Comparison of ENCODE assay signal across 11 mouse cellular contexts in the genomic region with DNA sequence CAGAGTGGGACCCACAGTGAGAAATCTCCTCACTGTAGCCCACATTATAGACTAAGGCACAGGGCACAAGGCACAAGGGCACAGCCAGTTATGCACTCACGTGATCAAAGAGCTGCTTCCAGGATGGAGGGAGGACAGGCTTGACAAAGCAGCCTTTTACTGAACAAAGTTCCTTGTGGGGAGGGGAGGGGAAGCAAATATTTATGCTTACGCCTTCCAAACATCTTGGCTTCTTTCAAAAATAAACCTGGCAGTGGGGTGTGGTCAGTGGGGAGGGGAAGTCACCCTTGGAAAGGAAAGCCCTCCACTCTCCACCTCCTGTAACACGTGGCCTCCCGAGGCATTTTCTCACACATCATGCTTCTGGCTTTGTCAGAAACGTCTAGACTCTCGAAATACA. TPM values are rescaled to one million over a fixed set of nuclear protein-coding genes. Genes with fewer than 3 reads are reported as not detected.
DNase-seq lines count a peak whose midpoint lies in the region; ATAC-seq and TF ChIP-seq lines count a peak whose summit lies in the region.
"Had no signal": no experiment of that assay in that cellular context is flagged by ENCODE, and none has a peak within 500 bp of the region (broad histone marks: within the 10 kb centered on the region; RNA-seq: fewer than 3 reads in every experiment).

No protein-coding gene starts in this region.

- no peak for TF ChIP-seq CTCF in left cerebral cortex, adult 2 months (IDR thresholded peaks at IDR 0.05)

- WGBS in intestine, embryonic 15.5 days: 39% methylated on average over 6 of the region's 6 CpGs
- 34% methylated on average over 6 of the region's 6 CpGs for WGBS in intestine, embryonic 16.5 days
- 52% methylated on average over 6 of the region's 6 CpGs for WGBS in embryonic facial prominence, embryonic 10.5 days

- H3K27ac ChIP-seq in intestine, embryonic 15.5 days: no peak overlapping the region
- H3K27ac ChIP-seq in intestine, embryonic 16.5 days (ENCODE audit: low read length): no peak overlapping the region
- H3K27ac ChIP-seq in embryonic facial prominence, embryonic 10.5 days (replicated peaks): peak overlapping the region; percentile 25; the same call in 1 of the 2 replicates
- no peak overlapping the region for H3K27ac ChIP-seq in left cerebral cortex, adult 2 months
- H3K27ac ChIP-seq: limb, embryonic 15.5 days; midbrain, embryonic 15.5 days had no signal

- no peak overlapping the region for H3K4me3 ChIP-seq in intestine, embryonic 15.5 days (replicated peaks)
- H3K4me3 ChIP-seq in intestine, embryonic 16.5 days (ENCODE audit: low read length): no peak overlapping the region
- H3K4me3 ChIP-seq in embryonic facial prominence, embryonic 10.5 days: no peak overlapping the region
- no peak overlapping the region for H3K4me3 ChIP-seq in left cerebral cortex, adult 2 months
- H3K4me3 ChIP-seq: limb, embryonic 15.5 days; midbrain, embryonic 15.5 days had no signal

- no peak overlapping the region for H3K9ac ChIP-seq in intestine, embryonic 15.5 days
- H3K9ac ChIP-seq in intestine, embryonic 16.5 days (ENCODE audit: low read depth, low read length): no peak overlapping the region
- H3K9ac ChIP-seq: limb, embryonic 15.5 days; midbrain, embryonic 15.5 days had no signal

- intact Hi-C loops in left cerebral cortex, adult 2 months (cut with DNase I): no loop called here

- H3K9me3 ChIP-seq in intestine, embryonic 15.5 days: no peaks in the 10 kb centered on the region
- no peaks in the 10 kb centered on the region for H3K9me3 ChIP-seq in intestine, embryonic 16.5 days (ENCODE audit: control insufficient read depth, low read length)
- H3K9me3 ChIP-seq in embryonic facial prominence, embryonic 10.5 days: no peaks in the 10 kb centered on the region
- H3K9me3 ChIP-seq: limb, embryonic 15.5 days; midbrain, embryonic 15.5 days had no signal

- no peaks in the 10 kb centered on the region for H3K27me3 ChIP-seq in intestine, embryonic 15.5 days (replicated peaks)
- no peaks in the 10 kb centered on the region for H3K27me3 ChIP-seq in intestine, embryonic 16.5 days (replicated peaks; ENCODE audit: control insufficient read depth, insufficient read depth, low read length)
- H3K27me3 ChIP-seq in embryonic facial prominence, embryonic 10.5 days (replicated peaks; ENCODE audit: low read depth, poor library complexity, severe bottlenecking): no peaks in the 10 kb centered on the region
- H3K27me3 ChIP-seq: limb, embryonic 15.5 days; midbrain, embryonic 15.5 days had no signal

- H3K4me2 ChIP-seq in intestine, embryonic 15.5 days (replicated peaks): no peak overlapping the region
- no peak overlapping the region for H3K4me2 ChIP-seq in intestine, embryonic 16.5 days (ENCODE audit: low read depth, low read length)
- H3K4me2 ChIP-seq: limb, embryonic 15.5 days; midbrain, embryonic 15.5 days had no signal

- ATAC-seq in intestine, embryonic 15.5 days: 0 out of 2 replicates have a peak, but pooled peaks have one; percentile 41
- ATAC-seq in intestine, embryonic 16.5 days: no peak
- ATAC-seq: midbrain, embryonic 15.5 days had no signal

- no peaks in the 10 kb centered on the region for H3K36me3 ChIP-seq in intestine, embryonic 15.5 days
- no peaks in the 10 kb centered on the region for H3K36me3 ChIP-seq in intestine, embryonic 16.5 days (ENCODE audit: control insufficient read depth, insufficient read depth, low read length)
- H3K36me3 ChIP-seq in embryonic facial prominence, embryonic 10.5 days (replicated peaks): no peaks in the 10 kb centered on the region
- H3K36me3 ChIP-seq: limb, embryonic 15.5 days; midbrain, embryonic 15.5 days had no signal

- DNase-seq in embryonic facial prominence, embryonic 10.5 days (ENCODE audit: low spot score): no peak
- peak; percentile 15 to 44 for DNase-seq in kidney, adult 8-10 months
- DNase-seq in lung, postnatal 14 days: peak; percentile 22
- DNase-seq in left cerebral cortex, adult 2 months (ENCODE audit: extremely low spot score in 1 of 2, low spot score in 2 of 2): no peak
- no peak for DNase-seq in Muller cell, postnatal 12 days (ENCODE audit: inconsistent ontology term)
- DNase-seq: cerebellum, adult 11 months; thymus, postnatal 4 days had no signal

- no peaks in the 10 kb centered on the region for H3K4me1 ChIP-seq in intestine, embryonic 15.5 days (replicated peaks)
- no peaks in the 10 kb centered on the region for H3K4me1 ChIP-seq in intestine, embryonic 16.5 days (ENCODE audit: control insufficient read depth, insufficient read depth, low read length)
- peaks cover 18% of the 10 kb centered on the region for H3K4me1 ChIP-seq in embryonic facial prominence, embryonic 10.5 days
- H3K4me1 ChIP-seq: midbrain, embryonic 15.5 days had no signal

RNA-seq across cellular contexts. Expression of gene Crybg3, which starts 14.5 kb away (rescaled TPM):
- polyA plus RNA-seq in intestine, embryonic 15.5 days (2015; fragmentation: Nextera tagmentation; extraction: Ambion mirVana): 5.5 and 5.6 TPM in 2 replicates
- 4.4 and 5.0 TPM in 2 replicates for polyA plus RNA-seq in intestine, embryonic 16.5 days (2015; fragmentation: Nextera tagmentation; extraction: Ambion mirVana)
- polyA plus RNA-seq in embryonic facial prominence, embryonic 10.5 days (2016; fragmentation: Nextera tagmentation; extraction: Ambion mirVana): 6.9 and 7.1 TPM in 2 replicates
- total RNA-seq in left cerebral cortex, adult 2 months (2021): 1 to 10 TPM; 4.9 TPM

RNA-seq across cellular contexts. Expression of gene Arl6, which starts 52.9 kb away (rescaled TPM):
- 18.0 and 22.2 TPM in 2 replicates for polyA plus RNA-seq in intestine, embryonic 15.5 days (2015; fragmentation: Nextera tagmentation; extraction: Ambion mirVana)
- polyA plus RNA-seq in intestine, embryonic 16.5 days (2015; fragmentation: Nextera tagmentation; extraction: Ambion mirVana): 14.3 and 15.4 TPM in 2 replicates
- polyA plus RNA-seq in embryonic facial prominence, embryonic 10.5 days (2016; fragmentation: Nextera tagmentation; extraction: Ambion mirVana): 41.6 and 43.4 TPM in 2 replicates
- total RNA-seq in left cerebral cortex, adult 2 months (2021): 10 to 100 TPM; 31.0 to 33.2 TPM

Comparison
In these comparisons a context has a peak if more than half of its experiments do, and no peak if none do; other contexts are left out.
1. DNase-seq: peak in kidney, adult 8-10 months (2 of 2) and lung, postnatal 14 days (single experiment); none in embryonic facial prominence, embryonic 10.5 days (single experiment), left cerebral cortex, adult 2 months (0 of 2) and Muller cell, postnatal 12 days (single experiment).